Mouse (Mus musculus) lung, embryonic 15.5 days (tissue): Measurements from ENCODE around the gene Ifnl2. TPM values are rescaled to one million over a fixed set of nuclear protein-coding genes. Genes with fewer than 3 reads are reported as not detected.

Experiments
- ATAC-seq: fragments of 200-750 bp; cut with Nextera tagmentation; 2 replicates; pipeline ENCODE4 v1.8.0; 2017; ENCODE audit warnings: moderate number of reproducible peaks, borderline replicate concordance; ENCODE audit not compliant: low FRiP score, low TSS enrichment; ENCODE audit errors: extremely low read depth
- H3K27ac ChIP-seq: fragments of 300-500 bp; sonication (generic); 2 replicates; pipeline ENCODE4 v1.5.1; 2015; ENCODE audit warnings: moderate library complexity, mild to moderate bottlenecking, inconsistent platforms
- H3K27me3 ChIP-seq: fragments of 300-500 bp; sonication (generic); 2 replicates; pipeline ENCODE4 v1.6.1; 2015; ENCODE audit warnings: inconsistent platforms
- H3K36me3 ChIP-seq: fragments of 300-500 bp; sonication (generic); 2 replicates; pipeline ENCODE4 v1.6.1; 2015; ENCODE audit warnings: inconsistent platforms
- H3K4me1 ChIP-seq: fragments of 300-500 bp; sonication (generic); 2 replicates; pipeline ENCODE4 v1.6.1; 2015; ENCODE audit warnings: inconsistent platforms
- H3K4me2 ChIP-seq: fragments of 300-500 bp; sonication (generic); 2 replicates; pipeline ENCODE4 v1.6.1; 2015; ENCODE audit warnings: inconsistent platforms, mild to moderate bottlenecking, moderate library complexity
- H3K4me3 ChIP-seq: fragments of 300-500 bp; sonication (generic); 2 replicates; pipeline ENCODE4 v1.5.1; 2015; ENCODE audit warnings: mild to moderate bottlenecking, inconsistent platforms
- H3K9ac ChIP-seq: fragments of 300-500 bp; sonication (generic); 2 replicates; pipeline ENCODE4 v1.6.1; 2015; ENCODE audit warnings: inconsistent platforms
- H3K9me3 ChIP-seq: fragments of 300-500 bp; sonication (generic); 2 replicates; pipeline ENCODE4 v1.6.1; 2016; ENCODE audit warnings: inconsistent platforms
- WGBS: fragments of 180-500 bp; shearing (Covaris S2); methylation state at CpG from one replicate; pipeline ENCODE4 v1.1.7; 2015; 5-methylcytosine and 5-hydroxymethylcytosine counted together
- polyA plus RNA-seq: library from polyadenylated mRNA; unstranded; fragments of >200 nt; fragmentation: Nextera tagmentation; extraction: Ambion mirVana; gene quantifications from 2 replicates; pipeline ENCODE4 v1.2.1, GENCODE M21; 2015

Ifnl2 gene
- polyA plus RNA-seq, 1 experiment from 2014 or later, result not detected

- H3K27me3 ChIP-seq, result peaks cover 2% of the 10 kb centered on the region
- ATAC-seq, result peak; percentile 23; the same call in 1 of the 2 replicates
- H3K27ac ChIP-seq, result no peak overlapping the region
- no peak overlapping the region for H3K9ac ChIP-seq
- H3K9me3 ChIP-seq, result no peaks in the 10 kb centered on the region
- H3K36me3 ChIP-seq, result no peaks in the 10 kb centered on the region
- peak overlapping the region; percentile 20; the same call in 1 of the 2 replicates for H3K4me2 ChIP-seq
- WGBS, result 3% methylated on average over 10 of the region's 10 CpGs
- no peaks in the 10 kb centered on the region for H3K4me1 ChIP-seq
- H3K4me3 ChIP-seq, result no peak overlapping the region
Observed at GRCm38 (mm10) chr7:28490410-28490809, 19.8 kb downstream of the Ifnl2 start.

- peak overlapping the region; percentile 43 for H3K4me2 ChIP-seq
- ATAC-seq, result no peak
- no peak overlapping the region for H3K4me3 ChIP-seq
- H3K9me3 ChIP-seq, result no peaks in the 10 kb centered on the region
- H3K27me3 ChIP-seq, result peaks cover 2% of the 10 kb centered on the region
- H3K9ac ChIP-seq, result no peak overlapping the region
- H3K36me3 ChIP-seq, result no peaks in the 10 kb centered on the region
- 3% methylated on average over 16 of the region's 16 CpGs for WGBS
- H3K4me1 ChIP-seq, result no peaks in the 10 kb centered on the region
- H3K27ac ChIP-seq, result no peak overlapping the region
Observed at GRCm38 (mm10) chr7:28488030-28488491, 22.2 kb downstream of the Ifnl2 start.

DNA sequence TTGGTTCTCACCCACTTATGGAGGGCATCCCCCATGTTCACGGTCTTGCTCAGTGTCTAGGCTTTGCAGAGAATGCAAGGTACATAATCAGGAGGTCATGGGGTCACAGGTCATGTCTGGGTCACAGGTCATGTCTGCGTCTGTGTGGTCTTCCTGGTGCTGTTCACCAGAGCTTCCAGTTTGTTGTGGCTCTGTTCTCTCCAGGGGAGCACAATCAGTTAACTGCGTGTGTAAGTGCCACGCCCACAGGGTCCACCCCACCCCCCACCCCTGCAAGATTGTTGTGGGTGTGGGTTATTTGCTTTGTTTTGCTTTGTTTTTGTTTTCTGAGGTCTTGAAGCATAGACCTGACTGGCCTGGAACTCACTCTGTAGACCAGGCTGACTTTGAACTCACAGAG lies 26.1 kb downstream of the Ifnl2 start:
- Histone ChIP-seq H3K27me3 (peaks cover 2% of the 10 kb centered on the region), H3K4me2 (no peak overlapping the region), H3K4me1 (no peaks in the 10 kb centered on the region), H3K9ac (no peak overlapping the region), H3K9me3 (no peaks in the 10 kb centered on the region), H3K36me3 (no peaks in the 10 kb centered on the region), H3K27ac (no peak overlapping the region), H3K4me3 (no peak overlapping the region)
- 21% methylated on average over 4 of the region's 4 CpGs for WGBS
- ATAC-seq, result no peak

DNA sequence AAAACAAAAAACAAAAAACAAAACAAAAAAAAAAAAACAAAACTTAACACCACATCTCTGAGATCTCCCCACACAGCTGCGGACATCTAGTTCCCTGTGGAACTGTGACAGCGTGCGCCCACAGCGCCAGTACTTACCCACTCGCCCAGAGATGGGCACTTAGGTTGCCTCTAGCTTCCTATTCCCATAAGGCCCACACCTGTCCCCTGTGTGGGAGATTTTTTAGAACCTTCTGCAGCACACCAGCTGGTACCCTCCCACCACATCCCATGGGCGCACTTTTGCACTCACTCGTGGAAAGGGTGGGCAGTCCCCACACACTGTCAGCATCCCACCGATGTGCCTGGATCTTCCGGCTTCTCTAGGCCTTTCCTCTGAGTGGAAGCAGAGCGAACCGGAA lies 27.4 kb downstream of the Ifnl2 start:
- H3K36me3 ChIP-seq, result no peaks in the 10 kb centered on the region
- ATAC-seq, result no peak
- no peak overlapping the region for H3K4me3 ChIP-seq
- 78% methylated on average over 11 of the region's 11 CpGs for WGBS
- H3K4me2 ChIP-seq, result no peak overlapping the region
- H3K9ac ChIP-seq, result no peak overlapping the region
- H3K9me3 ChIP-seq, result no peaks in the 10 kb centered on the region
- H3K27me3 ChIP-seq, result no peaks in the 10 kb centered on the region; the same call in 1 of the 2 replicates
- no peak overlapping the region for H3K27ac ChIP-seq
- H3K4me1 ChIP-seq, result no peaks in the 10 kb centered on the region

GRCm38 (mm10) chr7:28478854-28479253 lies 31.4 kb downstream of the Ifnl2 start:
- H3K9ac ChIP-seq, result no peak overlapping the region
- no peaks in the 10 kb centered on the region for H3K9me3 ChIP-seq
- no peak overlapping the region for H3K4me3 ChIP-seq
- no peak for ATAC-seq
- 8% methylated on average over 8 of the region's 8 CpGs for WGBS
- no peaks in the 10 kb centered on the region for H3K36me3 ChIP-seq
- H3K4me1 ChIP-seq, result no peaks in the 10 kb centered on the region
- H3K27ac ChIP-seq, result no peak overlapping the region
- H3K27me3 ChIP-seq, result no peaks in the 10 kb centered on the region
- H3K4me2 ChIP-seq, result no peak overlapping the region

- Histone ChIP-seq H3K4me1 (no peaks in the 10 kb centered on the region), H3K27ac (no peak overlapping the region), H3K9me3 (no peaks in the 10 kb centered on the region), H3K36me3 (no peaks in the 10 kb centered on the region), H3K27me3 (no peaks in the 10 kb centered on the region), H3K9ac (no peak overlapping the region), H3K4me3 (no peak overlapping the region), H3K4me2 (no peak overlapping the region)
- 75% methylated on average over 5 of the region's 5 CpGs for WGBS
- ATAC-seq, result peak; percentile 39; the same call in 1 of the 2 replicates
Observed at GRCm38 (mm10) chr7:28477363-28477762, 32.9 kb downstream of the Ifnl2 start.

DNA sequence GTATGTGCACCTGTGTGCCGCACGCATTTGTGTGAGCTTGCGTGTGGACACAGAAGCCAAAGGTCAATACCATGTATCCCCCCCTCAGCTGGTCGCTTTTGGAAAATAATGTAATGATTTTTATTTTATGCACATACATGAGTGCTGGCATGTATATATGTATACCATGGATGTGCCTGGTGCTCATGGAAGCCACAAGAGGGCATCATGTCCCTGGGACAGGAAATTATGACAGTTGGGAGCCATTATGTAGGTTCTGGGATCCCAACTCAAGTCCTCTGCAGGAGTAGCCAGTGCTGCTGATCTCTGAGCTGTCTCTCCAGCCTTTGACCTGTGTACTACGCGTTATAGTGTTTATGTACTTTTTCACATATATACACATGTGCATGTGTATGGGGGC lies 34.1 kb downstream of the Ifnl2 start:
- 84% methylated on average over 6 of the region's 6 CpGs for WGBS

GRCm38 (mm10) chr7:28467213-28467751 lies 43.0 kb downstream of the Ifnl2 start:
- Histone ChIP-seq H3K27me3 (peaks cover 10% of the 10 kb centered on the region), H3K4me2 (peak overlapping the region; percentile 76), H3K9ac (peak overlapping the region; percentile 39), H3K4me1 (peaks cover 22% of the 10 kb centered on the region), H3K36me3 (peaks cover 6% of the 10 kb centered on the region; the same call in 1 of the 2 replicates), H3K27ac (no peak overlapping the region), H3K9me3 (no peaks in the 10 kb centered on the region), H3K4me3 (peak overlapping the region; percentile 46)
- peak; percentile 86 for ATAC-seq
- 4% methylated on average over 52 of the region's 63 CpGs for WGBS

More for the DNA sequence above, 34.1 kb downstream of the Ifnl2 start:
- no peak for ATAC-seq
- Histone ChIP-seq H3K9ac (no peak overlapping the region), H3K27me3 (no peaks in the 10 kb centered on the region), H3K4me1 (no peaks in the 10 kb centered on the region), H3K4me3 (no peak overlapping the region), H3K4me2 (no peak overlapping the region), H3K9me3 (no peaks in the 10 kb centered on the region), H3K27ac (no peak overlapping the region), H3K36me3 (no peaks in the 10 kb centered on the region)

GRCm38 (mm10) chr7:28466721-28467212 lies 43.5 kb downstream of the Ifnl2 start:
- peak; percentile 9; the same call in 1 of the 2 replicates for ATAC-seq

GRCm38 (mm10) chr7:28464416-28465212 lies 45.6 kb downstream of the Ifnl2 start:
- ATAC-seq, result no peak
- peaks cover 22% of the 10 kb centered on the region for H3K4me1 ChIP-seq
- H3K4me2 ChIP-seq, result no peak overlapping the region
- H3K4me3 ChIP-seq, result no peak overlapping the region
- no peak overlapping the region for H3K9ac ChIP-seq
- WGBS, result 54% methylated on average over 10 of the region's 10 CpGs
- no peak overlapping the region for H3K27ac ChIP-seq
- peaks cover 23% of the 10 kb centered on the region; the same call in 1 of the 2 replicates for H3K36me3 ChIP-seq
- H3K27me3 ChIP-seq, result peaks cover 10% of the 10 kb centered on the region
- no peaks in the 10 kb centered on the region for H3K9me3 ChIP-seq

More at GRCm38 (mm10) chr7:28466721-28467212, 43.5 kb downstream of the Ifnl2 start:
- no peak overlapping the region for H3K27ac ChIP-seq
- peaks cover 22% of the 10 kb centered on the region for H3K4me1 ChIP-seq
- no peaks in the 10 kb centered on the region for H3K9me3 ChIP-seq
- peaks cover 10% of the 10 kb centered on the region for H3K27me3 ChIP-seq
- H3K4me3 ChIP-seq, result peak overlapping the region; percentile 46
- peak overlapping the region; percentile 39 for H3K9ac ChIP-seq
- H3K36me3 ChIP-seq, result peaks cover 10% of the 10 kb centered on the region; the same call in 1 of the 2 replicates
- H3K4me2 ChIP-seq, result peak overlapping the region; percentile 76
- WGBS, result 24% methylated on average over 40 of the region's 40 CpGs

DNA sequence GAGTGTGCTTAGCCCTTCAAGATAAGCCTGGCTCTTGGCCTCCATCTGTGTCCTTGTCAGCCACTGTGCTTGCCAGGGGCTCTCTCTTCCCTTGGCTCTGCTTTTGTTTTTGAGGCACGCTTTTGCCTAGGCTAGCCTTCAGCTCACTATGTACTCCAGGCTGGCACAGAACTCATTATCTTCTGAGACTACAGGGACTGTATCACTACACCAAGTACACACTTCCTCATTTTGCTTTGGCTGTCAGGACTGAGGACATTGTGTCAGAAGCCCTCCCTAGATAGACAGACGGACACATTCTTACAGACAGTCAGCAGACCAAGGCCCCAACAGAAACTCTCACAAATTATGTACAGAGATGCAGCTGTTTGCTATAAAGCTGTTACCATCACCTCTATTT lies 47.5 kb downstream of the Ifnl2 start:
- peaks cover 10% of the 10 kb centered on the region for H3K27me3 ChIP-seq
- H3K4me3 ChIP-seq, result no peak overlapping the region
- H3K4me2 ChIP-seq, result no peak overlapping the region
- peaks cover 37% of the 10 kb centered on the region; the same call in 1 of the 2 replicates for H3K36me3 ChIP-seq
- H3K27ac ChIP-seq, result no peak overlapping the region
- 99% methylated on average over 2 of the region's 2 CpGs for WGBS
- peaks cover 19% of the 10 kb centered on the region for H3K4me1 ChIP-seq
- no peak overlapping the region for H3K9ac ChIP-seq
- ATAC-seq, result no peak
- H3K9me3 ChIP-seq, result no peaks in the 10 kb centered on the region

DNA sequence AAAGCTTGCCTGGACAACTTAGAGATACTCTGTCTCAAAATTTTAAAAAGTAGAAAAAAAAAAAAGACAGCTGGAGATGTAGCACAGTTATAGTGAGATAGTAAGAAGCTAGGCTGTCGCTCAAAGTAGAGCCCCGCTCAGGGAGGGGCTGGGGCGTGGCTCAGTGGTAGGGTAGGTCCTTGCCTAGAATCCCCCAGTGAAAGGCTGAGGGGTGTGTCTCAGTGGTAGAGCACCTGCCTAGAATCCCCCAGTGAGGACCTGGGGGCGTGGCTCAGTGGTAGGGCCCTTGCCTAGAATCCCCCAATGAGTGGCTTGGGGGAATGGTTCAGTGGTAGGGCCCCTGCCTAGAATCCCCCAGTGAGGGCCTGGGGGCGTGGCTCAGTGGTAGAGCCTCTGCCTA lies 49.9 kb downstream of the Ifnl2 start:
- no peak overlapping the region for H3K4me3 ChIP-seq
- no peak overlapping the region for H3K9ac ChIP-seq
- ATAC-seq, result no peak
- H3K36me3 ChIP-seq, result peaks cover 39% of the 10 kb centered on the region; the same call in 1 of the 2 replicates
- no peak overlapping the region for H3K4me2 ChIP-seq
- no peak overlapping the region for H3K27ac ChIP-seq
- no peaks in the 10 kb centered on the region for H3K27me3 ChIP-seq
- WGBS, result 92% methylated on average over 5 of the region's 5 CpGs
- 0 out of 2 replicates have a peak, but pooled peaks cover 5% of the 10 kb centered on the region for H3K4me1 ChIP-seq
- no peaks in the 10 kb centered on the region for H3K9me3 ChIP-seq
